Mouse (Mus musculus): ENCODE measurements at regions not wholly inside any gene's neighbourhood (a gene's known extent, or its start where the extent isn't known, plus 50 kb on each side); places are given as distances from the start of the nearest gene placed in this dataset.

GRCm38 (mm10) chr10:53440251-53440650, 60.5 kb upstream of the Cep85l start:
- 84% methylated on average over 1 of the region's 1 CpGs for WGBS (ENCODE audit: insufficient replicate concordance)
- Histone ChIP-seq H3K36me3 (ENCODE audit: control insufficient read depth, insufficient read depth, low read length) (no peaks in the 10 kb centered on the region), H3K4me1 (ENCODE audit: control insufficient read depth, insufficient read depth, low read length) (peaks cover 9% of the 10 kb centered on the region), H3K9ac (ENCODE audit: low read depth, low read length) (no peak overlapping the region), H3K4me3 (ENCODE audit: low read depth, low read length) (no peak overlapping the region), H3K4me2 (no peak overlapping the region), H3K9me3 (replicated peaks; ENCODE audit: control insufficient read depth, low read length) (no peaks in the 10 kb centered on the region), H3K27me3 (ENCODE audit: control insufficient read depth, insufficient read depth, low read length) (no peaks in the 10 kb centered on the region), H3K27ac (ENCODE audit: low read depth, low read length) (no peak overlapping the region)
- no peak for ATAC-seq (replicated peaks; ENCODE audit: insufficient number of reproducible peaks, low FRiP score, low TSS enrichment)

GRCm38 (mm10) chr10:53438388-53438787, 58.6 kb upstream of the Cep85l start:
- Histone ChIP-seq H3K4me3 (ENCODE audit: low read depth, low read length) (no peak overlapping the region), H3K9me3 (replicated peaks; ENCODE audit: control insufficient read depth, low read length) (no peaks in the 10 kb centered on the region), H3K4me1 (ENCODE audit: control insufficient read depth, insufficient read depth, low read length) (peaks cover 8% of the 10 kb centered on the region), H3K27me3 (ENCODE audit: control insufficient read depth, insufficient read depth, low read length) (no peaks in the 10 kb centered on the region), H3K27ac (ENCODE audit: low read depth, low read length) (no peak overlapping the region), H3K9ac (ENCODE audit: low read depth, low read length) (no peak overlapping the region), H3K4me2 (no peak overlapping the region), H3K36me3 (ENCODE audit: control insufficient read depth, insufficient read depth, low read length) (no peaks in the 10 kb centered on the region)
- 67% methylated on average over 4 of the region's 4 CpGs for WGBS (ENCODE audit: insufficient replicate concordance)
- no peak for ATAC-seq (replicated peaks; ENCODE audit: insufficient number of reproducible peaks, low FRiP score, low TSS enrichment)

- Histone ChIP-seq H3K4me3 (ENCODE audit: low read depth, low read length) (no peak overlapping the region), H3K4me2 (no peak overlapping the region), H3K36me3 (ENCODE audit: control insufficient read depth, insufficient read depth, low read length) (no peaks in the 10 kb centered on the region), H3K27ac (ENCODE audit: low read depth, low read length) (no peak overlapping the region), H3K9ac (ENCODE audit: low read depth, low read length) (no peak overlapping the region), H3K4me1 (ENCODE audit: control insufficient read depth, insufficient read depth, low read length) (peaks cover 8% of the 10 kb centered on the region), H3K9me3 (replicated peaks; ENCODE audit: control insufficient read depth, low read length) (no peaks in the 10 kb centered on the region), H3K27me3 (ENCODE audit: control insufficient read depth, insufficient read depth, low read length) (no peaks in the 10 kb centered on the region)
- 78% methylated on average over 4 of the region's 4 CpGs for WGBS (ENCODE audit: insufficient replicate concordance)
- ATAC-seq (replicated peaks; ENCODE audit: insufficient number of reproducible peaks, low FRiP score, low TSS enrichment): no peak
Measured at GRCm38 (mm10) chr10:53437724-53438123, 58.0 kb upstream of the Cep85l start.

GRCm38 (mm10) chr10:53436023-53436475, 56.3 kb upstream of the Cep85l start:
- Histone ChIP-seq H3K4me2 (no peak overlapping the region), H3K9ac (ENCODE audit: low read depth, low read length) (0 out of 2 replicates have a peak overlapping the region, but pooled peaks have one; percentile 16), H3K27me3 (ENCODE audit: control insufficient read depth, insufficient read depth, low read length) (no peaks in the 10 kb centered on the region), H3K4me1 (ENCODE audit: control insufficient read depth, insufficient read depth, low read length) (peaks cover 8% of the 10 kb centered on the region), H3K36me3 (ENCODE audit: control insufficient read depth, insufficient read depth, low read length) (no peaks in the 10 kb centered on the region), H3K9me3 (replicated peaks; ENCODE audit: control insufficient read depth, low read length) (no peaks in the 10 kb centered on the region), H3K4me3 (ENCODE audit: low read depth, low read length) (no peak overlapping the region), H3K27ac (ENCODE audit: low read depth, low read length) (no peak overlapping the region)
- WGBS (ENCODE audit: insufficient replicate concordance): 70% methylated on average over 8 of the region's 8 CpGs
- ATAC-seq (replicated peaks; ENCODE audit: insufficient number of reproducible peaks, low FRiP score, low TSS enrichment): no peak

- Histone ChIP-seq H3K9ac (ENCODE audit: low read depth, low read length) (no peak overlapping the region), H3K4me2 (no peak overlapping the region), H3K36me3 (ENCODE audit: control insufficient read depth, insufficient read depth, low read length) (no peaks in the 10 kb centered on the region), H3K27me3 (ENCODE audit: control insufficient read depth, insufficient read depth, low read length) (no peaks in the 10 kb centered on the region), H3K4me1 (ENCODE audit: control insufficient read depth, insufficient read depth, low read length) (peaks cover 8% of the 10 kb centered on the region), H3K4me3 (ENCODE audit: low read depth, low read length) (no peak overlapping the region), H3K27ac (ENCODE audit: low read depth, low read length) (peak overlapping the region; percentile 41; the same call in 1 of the 2 replicates), H3K9me3 (replicated peaks; ENCODE audit: control insufficient read depth, low read length) (no peaks in the 10 kb centered on the region)
- peak; percentile 26; the same call in 1 of the 2 replicates for ATAC-seq (replicated peaks; ENCODE audit: insufficient number of reproducible peaks, low FRiP score, low TSS enrichment)
- 56% methylated on average over 14 of the region's 14 CpGs for WGBS (ENCODE audit: insufficient replicate concordance)
Measured at GRCm38 (mm10) chr10:53435181-53435874, 55.6 kb upstream of the Cep85l start.

GRCm38 (mm10) chr10:53434376-53435171, 54.8 kb upstream of the Cep85l start:
- Histone ChIP-seq H3K27ac (ENCODE audit: low read depth, low read length) (no peak overlapping the region), H3K36me3 (ENCODE audit: control insufficient read depth, insufficient read depth, low read length) (no peaks in the 10 kb centered on the region), H3K9me3 (replicated peaks; ENCODE audit: control insufficient read depth, low read length) (no peaks in the 10 kb centered on the region), H3K4me2 (no peak overlapping the region), H3K27me3 (ENCODE audit: control insufficient read depth, insufficient read depth, low read length) (no peaks in the 10 kb centered on the region), H3K4me3 (ENCODE audit: low read depth, low read length) (no peak overlapping the region), H3K9ac (ENCODE audit: low read depth, low read length) (no peak overlapping the region), H3K4me1 (ENCODE audit: control insufficient read depth, insufficient read depth, low read length) (peaks cover 11% of the 10 kb centered on the region)
- WGBS (ENCODE audit: insufficient replicate concordance): 69% methylated on average over 13 of the region's 13 CpGs
- ATAC-seq (replicated peaks; ENCODE audit: insufficient number of reproducible peaks, low FRiP score, low TSS enrichment): no peak

- Histone ChIP-seq H3K27me3 (ENCODE audit: control insufficient read depth, insufficient read depth, low read length) (no peaks in the 10 kb centered on the region), H3K9ac (ENCODE audit: low read depth, low read length) (no peak overlapping the region), H3K9me3 (replicated peaks; ENCODE audit: control insufficient read depth, low read length) (no peaks in the 10 kb centered on the region), H3K36me3 (ENCODE audit: control insufficient read depth, insufficient read depth, low read length) (no peaks in the 10 kb centered on the region), H3K4me1 (ENCODE audit: control insufficient read depth, insufficient read depth, low read length) (peaks cover 13% of the 10 kb centered on the region), H3K4me3 (ENCODE audit: low read depth, low read length) (no peak overlapping the region), H3K27ac (ENCODE audit: low read depth, low read length) (no peak overlapping the region), H3K4me2 (no peak overlapping the region)
- ATAC-seq (replicated peaks; ENCODE audit: insufficient number of reproducible peaks, low FRiP score, low TSS enrichment): no peak
- WGBS (ENCODE audit: insufficient replicate concordance): 73% methylated on average over 2 of the region's 2 CpGs
Measured at GRCm38 (mm10) chr10:53432794-53433193, 53.0 kb upstream of the Cep85l start.

- H3K4me2 ChIP-seq: no peak overlapping the region
- no peaks in the 10 kb centered on the region for H3K27me3 ChIP-seq (ENCODE audit: control insufficient read depth, insufficient read depth, low read length)
- H3K9me3 ChIP-seq (replicated peaks; ENCODE audit: control insufficient read depth, low read length): no peaks in the 10 kb centered on the region
- H3K4me3 ChIP-seq (ENCODE audit: low read depth, low read length): no peak overlapping the region
- no peak overlapping the region for H3K27ac ChIP-seq (ENCODE audit: low read depth, low read length)
- H3K9ac ChIP-seq (ENCODE audit: low read depth, low read length): no peak overlapping the region
- peaks cover 5% of the 10 kb centered on the region; the same call in 1 of the 2 replicates for H3K4me1 ChIP-seq (ENCODE audit: control insufficient read depth, insufficient read depth, low read length)
- ATAC-seq (replicated peaks; ENCODE audit: insufficient number of reproducible peaks, low FRiP score, low TSS enrichment): no peak
- no peaks in the 10 kb centered on the region for H3K36me3 ChIP-seq (ENCODE audit: control insufficient read depth, insufficient read depth, low read length)
- 53% methylated on average over 7 of the region's 7 CpGs for WGBS (ENCODE audit: insufficient replicate concordance)
Measured at GRCm38 (mm10) chr10:53429539-53430344, 50.0 kb upstream of the Cep85l start.

Data from heart, embryonic 11.5 days (tissue).